Mouse (Mus musculus): ENCODE measurements at regions not wholly inside any gene's neighbourhood (a gene's known extent, or its start where the extent isn't known, plus 50 kb on each side); places are given as distances from the start of the nearest gene placed in this dataset.
"Not testable (repeated sequence)": the region's sequence is repeated elsewhere in the genome, so short reads cannot be mapped to it uniquely, and the experiment has no call there.

GRCm38 (mm10) chr17:6853641-6854040, 71.1 kb upstream of the Ezr start:
- no peak for TF ChIP-seq CTCF (IDR thresholded peaks at IDR 0.05; ENCODE audit: low read depth)
- Histone ChIP-seq H3K27me3 (ENCODE audit: insufficient read depth, low read length) (no peaks in the 10 kb centered on the region), H3K4me1 (replicated peaks; ENCODE audit: insufficient read depth, low read length) (no peaks in the 10 kb centered on the region), H3K4me3 (replicated peaks; ENCODE audit: low read depth, low read length) (no peak overlapping the region), H3K36me3 (ENCODE audit: insufficient read depth, low read length) (no peaks in the 10 kb centered on the region), H3K9me3 (replicated peaks; ENCODE audit: low read length) (no peaks in the 10 kb centered on the region), H3K4me2 (ENCODE audit: low read length) (no peak overlapping the region), H3K9ac (ENCODE audit: low read depth, low read length) (no peak overlapping the region), H3K27ac (no peak overlapping the region)
- ATAC-seq (replicated peaks; ENCODE audit: low FRiP score, low read depth) (no peak), DNase-seq (ENCODE audit: low spot score) (no peak)
- WGBS = 62% methylated on average over 6 of the region's 6 CpGs

GRCm38 (mm10) chr17:6852177-6852947, 69.8 kb upstream of the Ezr start:
- 38% methylated on average over 11 of the region's 11 CpGs for WGBS
- Histone ChIP-seq H3K4me2 (ENCODE audit: low read length) (no peak overlapping the region), H3K4me1 (replicated peaks; ENCODE audit: insufficient read depth, low read length) (no peaks in the 10 kb centered on the region), H3K27ac (no peak overlapping the region), H3K36me3 (ENCODE audit: insufficient read depth, low read length) (no peaks in the 10 kb centered on the region), H3K9me3 (replicated peaks; ENCODE audit: low read length) (no peaks in the 10 kb centered on the region), H3K27me3 (ENCODE audit: insufficient read depth, low read length) (no peaks in the 10 kb centered on the region), H3K9ac (ENCODE audit: low read depth, low read length) (no peak overlapping the region), H3K4me3 (replicated peaks; ENCODE audit: low read depth, low read length) (no peak overlapping the region)
- TF ChIP-seq CTCF (IDR thresholded peaks at IDR 0.05; ENCODE audit: low read depth) = peak; percentile 58
- no peak for ATAC-seq (replicated peaks; ENCODE audit: low FRiP score, low read depth)
- peak; percentile 58 for DNase-seq (ENCODE audit: low spot score)

GRCm38 (mm10) chr17:6850513-6850912, 67.9 kb upstream of the Ezr start:
- H3K9ac ChIP-seq (ENCODE audit: low read depth, low read length) = no peak overlapping the region

GRCm38 (mm10) chr17:6841781-6842465, 59.3 kb upstream of the Ezr start:
- not testable (repeated sequence) for H3K4me2 ChIP-seq (ENCODE audit: low read length); ATAC-seq (replicated peaks; ENCODE audit: low FRiP score, low read depth); H3K9me3 ChIP-seq (replicated peaks; ENCODE audit: low read length); H3K4me3 ChIP-seq (replicated peaks; ENCODE audit: low read depth, low read length); H3K36me3 ChIP-seq (ENCODE audit: insufficient read depth, low read length); DNase-seq (ENCODE audit: low spot score); H3K27ac ChIP-seq; H3K27me3 ChIP-seq (ENCODE audit: insufficient read depth, low read length); H3K4me1 ChIP-seq (replicated peaks; ENCODE audit: insufficient read depth, low read length); H3K9ac ChIP-seq (ENCODE audit: low read depth, low read length)
- whole genome bisulfite sequencing = 78% methylated on average over 19 of the region's 19 CpGs

More at GRCm38 (mm10) chr17:6850513-6850912, 67.9 kb upstream of the Ezr start:
- no peak for ATAC-seq (replicated peaks; ENCODE audit: low FRiP score, low read depth)
- H3K4me2 ChIP-seq (ENCODE audit: low read length) = no peak overlapping the region
- no peaks in the 10 kb centered on the region for H3K36me3 ChIP-seq (ENCODE audit: insufficient read depth, low read length)
- no peak overlapping the region for H3K27ac ChIP-seq
- no peak overlapping the region for H3K4me3 ChIP-seq (replicated peaks; ENCODE audit: low read depth, low read length)
- DNase-seq (ENCODE audit: low spot score) = no peak
- no peaks in the 10 kb centered on the region for H3K4me1 ChIP-seq (replicated peaks; ENCODE audit: insufficient read depth, low read length)
- no peaks in the 10 kb centered on the region for H3K9me3 ChIP-seq (replicated peaks; ENCODE audit: low read length)
- no peaks in the 10 kb centered on the region for H3K27me3 ChIP-seq (ENCODE audit: insufficient read depth, low read length)
- no peak for TF ChIP-seq CTCF (IDR thresholded peaks at IDR 0.05; ENCODE audit: low read depth)

GRCm38 (mm10) chr17:6835333-6835916, 52.8 kb upstream of the Ezr start:
- no peak for ATAC-seq (replicated peaks; ENCODE audit: low FRiP score, low read depth)
- WGBS = 41% methylated on average over 7 of the region's 7 CpGs

More at GRCm38 (mm10) chr17:6835333-6835916, 52.8 kb upstream of the Ezr start:
- Histone ChIP-seq H3K36me3 (ENCODE audit: insufficient read depth, low read length) (no peaks in the 10 kb centered on the region), H3K27ac (no peak overlapping the region), H3K4me1 (replicated peaks; ENCODE audit: insufficient read depth, low read length) (no peaks in the 10 kb centered on the region), H3K4me3 (replicated peaks; ENCODE audit: low read depth, low read length) (no peak overlapping the region), H3K4me2 (ENCODE audit: low read length) (no peak overlapping the region), H3K9ac (ENCODE audit: low read depth, low read length) (no peak overlapping the region), H3K27me3 (ENCODE audit: insufficient read depth, low read length) (no peaks in the 10 kb centered on the region), H3K9me3 (replicated peaks; ENCODE audit: low read length) (no peaks in the 10 kb centered on the region)
- TF ChIP-seq CTCF (IDR thresholded peaks at IDR 0.05; ENCODE audit: low read depth) = no peak
- no peak for DNase-seq (ENCODE audit: low spot score)
